Comparison of ENCODE assay signal across 28 mouse cellular contexts in the genomic region with DNA sequence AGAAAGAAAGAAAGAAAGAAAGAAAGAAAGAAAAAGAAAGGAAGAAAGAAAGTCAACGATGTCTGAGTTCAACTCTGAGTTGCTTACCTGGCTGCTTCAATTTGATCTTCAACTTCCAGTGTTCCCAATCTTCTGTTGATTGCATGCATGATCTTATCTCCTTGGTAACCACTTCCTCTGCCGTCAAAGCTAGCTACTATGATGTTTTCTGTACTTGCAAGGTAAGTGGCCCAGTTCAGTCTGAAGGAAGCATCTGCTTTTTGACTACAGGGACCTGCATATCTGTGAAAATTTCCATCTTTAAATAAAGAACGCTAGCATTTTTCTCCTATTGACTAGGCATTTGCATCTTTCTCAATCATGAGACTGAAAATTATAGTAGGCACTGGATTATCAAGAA. TPM values are rescaled to one million over a fixed set of nuclear protein-coding genes. Genes with fewer than 3 reads are reported as not detected.
DNase-seq lines count a peak whose midpoint lies in the region; TF ChIP-seq lines count a peak whose summit lies in the region.
"Had no signal": no experiment of that assay in that cellular context is flagged by ENCODE, and none has a peak within 500 bp of the region (broad histone marks: within the 10 kb centered on the region; RNA-seq: fewer than 3 reads in every experiment).

No protein-coding gene starts in this region.

- no peaks in the 10 kb centered on the region for H3K27me3 ChIP-seq in thymus, adult 2 months (ENCODE audit: control insufficient read depth, insufficient read depth, low read length)
- no peaks in the 10 kb centered on the region for H3K27me3 ChIP-seq in splenic B cell, adult 2 months (ENCODE audit: control insufficient read depth, insufficient read depth, low read length, poor library complexity, severe bottlenecking)
- H3K27me3 ChIP-seq: embryonic facial prominence, embryonic 15.5 days; forebrain, embryonic 12.5 days; hindbrain, embryonic 13.5 days; kidney, embryonic 15.5 days; limb, embryonic 15.5 days; liver, embryonic 13.5 days; midbrain, embryonic 13.5 days had no signal

- peak; percentile 58 for DNase-seq in thymus, adult 2 months
- DNase-seq in thymus, postnatal 4 days = no peak
- peak; percentile 67 for DNase-seq in induced T-regulatory cell, adult 2 months (ENCODE audit: low read depth)
- DNase-seq in splenic B cell, adult 2 months (ENCODE audit: low read depth, low spot score) = peak; percentile 6
- DNase-seq in layer of hippocampus, postnatal 36 days = no peak
- DNase-seq in ovary, postnatal 14 days (ENCODE audit: low spot score) = no peak
- DNase-seq in embryo, embryonic 10 days (ENCODE audit: low spot score) = no peak
- no peak for DNase-seq in cerebellum, postnatal 36 days
- DNase-seq: adrenal gland, postnatal 25 days; cerebellum, adult 11-12 months; cerebellum, adult 9-11 months; gastrocnemius, postnatal 36 days; heart, adult 18-20 months; heart, postnatal 4 days; kidney, adult 18-20 months; kidney, postnatal 25 days; liver, embryonic 13.5 days; lung, adult 18-20 months; lung, postnatal 4 days; right cerebral cortex, postnatal 4 days had no signal

- peaks cover 3% of the 10 kb centered on the region for H3K36me3 ChIP-seq in thymus, adult 2 months (ENCODE audit: control insufficient read depth, insufficient read depth, low read length)
- peaks cover 9% of the 10 kb centered on the region for H3K36me3 ChIP-seq in splenic B cell, adult 2 months (ENCODE audit: control insufficient read depth, insufficient read depth, low read length, poor library complexity, severe bottlenecking)
- H3K36me3 ChIP-seq: embryonic facial prominence, embryonic 10.5 days; embryonic facial prominence, embryonic 15.5 days; forebrain, embryonic 12.5 days; hindbrain, embryonic 13.5 days; limb, embryonic 10.5 days; limb, embryonic 15.5 days; liver, embryonic 13.5 days; midbrain, embryonic 13.5 days had no signal

- H3K4me1 ChIP-seq in thymus, adult 2 months (replicated peaks; ENCODE audit: control insufficient read depth, insufficient read depth, low read length) = peaks cover 4% of the 10 kb centered on the region
- H3K4me1 ChIP-seq: embryonic facial prominence, embryonic 10.5 days; embryonic facial prominence, embryonic 15.5 days; kidney, embryonic 15.5 days; limb, embryonic 15.5 days; liver, embryonic 13.5 days had no signal

- WGBS in thymus, adult 2 months = 15% methylated on average over 3 of the region's 3 CpGs

- H3K27ac ChIP-seq in thymus, adult 2 months (ENCODE audit: control insufficient read depth, insufficient read depth, low read length) = no peak overlapping the region
- H3K27ac ChIP-seq: embryonic facial prominence, embryonic 10.5 days; embryonic facial prominence, embryonic 15.5 days; forebrain, embryonic 12.5 days; hindbrain, embryonic 13.5 days; kidney, embryonic 15.5 days; limb, embryonic 10.5 days; limb, embryonic 15.5 days; liver, embryonic 13.5 days; midbrain, embryonic 13.5 days had no signal

- TF ChIP-seq CTCF in thymus, adult 2 months (IDR thresholded peaks at IDR 0.05; ENCODE audit: borderline replicate concordance, control insufficient read depth, extremely low read depth, insufficient read depth, low read length, poor library complexity) = no peak

- no peak for TF ChIP-seq POLR2A in thymus, adult 2 months (IDR thresholded peaks at IDR 0.05; ENCODE audit: control insufficient read depth, extremely low read depth, insufficient read depth, low read length, poor library complexity)

- no peak overlapping the region for H3K4me3 ChIP-seq in thymus, adult 2 months (ENCODE audit: control insufficient read depth, insufficient read depth, low read length)
- H3K4me3 ChIP-seq: embryonic facial prominence, embryonic 10.5 days; embryonic facial prominence, embryonic 15.5 days; forebrain, embryonic 12.5 days; hindbrain, embryonic 13.5 days; kidney, embryonic 15.5 days; limb, embryonic 10.5 days; limb, embryonic 15.5 days; liver, embryonic 13.5 days; midbrain, embryonic 13.5 days had no signal

RNA-seq across cellular contexts. Expression of a gene that starts 60.0 kb away (rescaled TPM):
- 20.0 and 23.5 TPM in 2 replicates for polyA plus RNA-seq in thymus, adult 2 months (2012; rRNA removed)
- total RNA-seq in layer of hippocampus, postnatal 36 days (2021) = under 1 TPM; 0.30 to 0.71 TPM

Comparison
In these comparisons a context has a peak if more than half of its experiments do, and no peak if none do; other contexts are left out.
1. DNase-seq: peak in thymus, adult 2 months (single experiment), induced T-regulatory cell, adult 2 months (single experiment) and splenic B cell, adult 2 months (single experiment); none in thymus, postnatal 4 days (single experiment), layer of hippocampus, postnatal 36 days (0 of 2), ovary, postnatal 14 days (single experiment), embryo, embryonic 10 days (single experiment) and cerebellum, postnatal 36 days (0 of 2).